Mouse (Mus musculus) testis, postnatal 10 days (tissue): Measurements from ENCODE around the gene Rbm47.
A peak's percentile ranks its signal among the peaks of the same experiment; 100 is the strongest.

Source experiments
- DNase-seq: peaks from one replicate; pipeline ENCODE4 v3.0.0; 2021; ENCODE audit warnings: low spot score

Rbm47 gene

GRCm38 (mm10) chr5:66156431-66156962, 16.4 kb downstream of the Rbm47 start:
- DNase-seq = no peak

DNA sequence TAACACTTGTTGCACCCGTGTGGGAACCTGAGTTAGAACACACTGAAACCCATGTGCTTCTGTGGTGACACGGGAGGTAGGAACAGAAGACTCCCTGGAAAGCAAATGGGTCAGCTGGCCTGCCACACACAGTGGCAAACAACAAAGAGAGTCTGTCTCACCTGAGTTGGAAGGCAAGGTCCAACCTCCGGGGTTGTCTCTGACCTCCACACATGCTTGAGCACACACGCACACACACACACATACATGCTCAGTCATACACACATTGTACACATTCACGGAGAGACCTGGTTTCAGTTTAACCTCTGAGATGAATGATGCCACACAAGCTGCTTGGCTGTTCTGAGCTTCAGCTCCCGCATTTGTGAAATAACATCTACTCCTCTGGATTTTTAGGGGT, 18.3 kb downstream of the Rbm47 start:
- DNase-seq = no peak

- DNase-seq = no peak
Measured at GRCm38 (mm10) chr5:66153486-66153885, 19.4 kb downstream of the Rbm47 start.

- peak; percentile 49 for DNase-seq
Measured at GRCm38 (mm10) chr5:66151301-66152188, 21.4 kb downstream of the Rbm47 start.

DNA sequence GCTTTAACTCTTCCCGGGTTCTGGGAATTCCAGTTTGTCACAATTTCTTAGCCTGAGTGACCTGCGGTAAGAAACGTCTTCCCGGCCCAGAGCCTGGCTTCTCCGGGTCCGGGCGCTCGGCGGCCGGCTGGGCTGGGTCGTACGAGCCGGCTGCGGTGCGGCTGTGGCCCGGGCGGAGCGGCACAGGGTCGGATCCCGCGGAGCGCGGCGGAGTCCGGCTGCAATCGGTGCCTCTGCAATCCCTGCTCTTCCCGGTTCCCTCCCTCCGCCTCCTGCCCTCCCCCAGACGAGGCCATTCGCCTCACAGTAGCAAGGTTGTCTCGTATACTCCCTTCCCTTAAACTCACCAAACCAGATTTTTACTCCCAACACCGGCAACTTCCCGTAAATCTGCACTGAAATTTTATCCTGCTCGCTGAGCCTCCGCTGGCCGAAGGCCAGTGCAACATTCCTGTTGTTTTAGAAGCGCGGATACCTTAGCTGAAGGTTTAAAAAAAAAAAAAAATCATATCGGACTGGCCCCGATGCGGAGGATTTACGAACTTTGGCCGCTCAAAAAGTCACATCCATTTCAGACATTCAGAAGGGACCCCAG, 22.1 kb downstream of the Rbm47 start:
- peak; percentile 71 for DNase-seq

DNA sequence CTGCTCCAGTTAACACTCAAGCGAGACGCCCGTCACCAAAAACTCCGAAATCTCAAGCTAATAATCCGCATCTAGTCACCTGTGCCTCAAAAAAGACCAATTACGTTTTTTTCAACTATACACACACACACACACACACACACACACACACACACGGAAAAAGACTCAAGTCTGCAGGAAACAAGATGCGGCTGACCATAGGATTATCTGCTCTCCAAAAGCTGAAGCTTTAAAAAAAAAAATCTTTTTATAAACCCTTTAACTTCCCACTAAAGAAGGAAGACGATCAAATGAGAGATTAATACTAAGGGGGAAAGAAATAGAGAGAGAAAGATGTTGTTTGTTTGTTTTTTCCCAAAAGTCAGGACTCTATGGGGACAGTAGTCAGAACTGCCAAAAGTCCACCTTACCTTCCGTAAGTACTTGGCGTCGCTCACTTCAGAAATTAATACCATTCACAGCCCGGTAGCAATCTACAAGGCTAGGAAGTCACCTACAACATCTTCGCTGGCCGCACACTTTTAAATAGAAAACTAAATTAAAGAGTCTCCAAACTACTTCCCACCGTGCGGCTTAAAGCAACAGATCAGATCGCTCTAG, 22.7 kb downstream of the Rbm47 start:
- DNase-seq = no peak

DNA sequence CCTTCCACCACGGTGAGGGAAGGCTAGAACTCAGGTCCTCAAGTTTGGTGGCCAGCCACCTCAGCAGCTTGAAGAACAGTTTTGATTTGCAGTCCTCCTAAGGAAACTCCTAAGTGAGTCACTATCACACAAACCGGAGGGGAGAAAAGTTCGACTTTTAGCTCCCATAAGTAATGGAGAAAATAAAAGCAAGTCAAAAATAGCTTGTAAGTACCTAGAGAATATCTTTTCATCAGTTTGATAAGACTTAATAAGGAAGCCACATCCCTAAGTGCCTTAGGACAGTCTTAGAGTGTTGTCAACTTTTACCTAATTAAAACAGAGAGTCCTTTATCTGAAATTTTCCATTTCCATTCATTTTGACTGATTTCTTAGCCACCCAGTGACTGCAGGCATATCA, 23.3 kb downstream of the Rbm47 start:
- no peak for DNase-seq

- DNase-seq = no peak
Measured at GRCm38 (mm10) chr5:66149111-66149510, 23.8 kb downstream of the Rbm47 start.

GRCm38 (mm10) chr5:66147313-66147712, 25.6 kb downstream of the Rbm47 start:
- no peak for DNase-seq

DNA sequence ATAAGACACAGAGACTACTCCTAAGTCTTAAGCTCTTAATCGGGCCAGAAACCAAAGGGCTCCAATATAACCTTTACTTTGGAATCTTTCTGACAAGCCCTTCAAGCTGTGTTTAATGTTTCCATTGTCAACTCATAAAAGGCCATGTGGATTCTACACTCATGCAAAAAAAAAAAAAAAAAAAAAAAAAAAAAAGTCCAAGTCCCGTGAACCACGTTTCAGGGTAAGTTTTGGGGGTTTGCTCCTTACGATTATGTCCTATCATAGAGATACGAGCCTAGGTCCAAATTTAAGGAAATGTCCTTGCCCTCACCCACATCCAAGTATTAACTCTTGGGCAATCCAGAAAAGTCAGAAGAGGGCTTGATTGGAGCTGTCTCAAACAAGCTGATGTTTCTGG, 27.3 kb downstream of the Rbm47 start:
- no peak for DNase-seq

- DNase-seq = no peak
Measured at GRCm38 (mm10) chr5:66143093-66144032, 29.6 kb downstream of the Rbm47 start.

GRCm38 (mm10) chr5:66141474-66141873, 31.4 kb downstream of the Rbm47 start:
- DNase-seq = no peak

DNA sequence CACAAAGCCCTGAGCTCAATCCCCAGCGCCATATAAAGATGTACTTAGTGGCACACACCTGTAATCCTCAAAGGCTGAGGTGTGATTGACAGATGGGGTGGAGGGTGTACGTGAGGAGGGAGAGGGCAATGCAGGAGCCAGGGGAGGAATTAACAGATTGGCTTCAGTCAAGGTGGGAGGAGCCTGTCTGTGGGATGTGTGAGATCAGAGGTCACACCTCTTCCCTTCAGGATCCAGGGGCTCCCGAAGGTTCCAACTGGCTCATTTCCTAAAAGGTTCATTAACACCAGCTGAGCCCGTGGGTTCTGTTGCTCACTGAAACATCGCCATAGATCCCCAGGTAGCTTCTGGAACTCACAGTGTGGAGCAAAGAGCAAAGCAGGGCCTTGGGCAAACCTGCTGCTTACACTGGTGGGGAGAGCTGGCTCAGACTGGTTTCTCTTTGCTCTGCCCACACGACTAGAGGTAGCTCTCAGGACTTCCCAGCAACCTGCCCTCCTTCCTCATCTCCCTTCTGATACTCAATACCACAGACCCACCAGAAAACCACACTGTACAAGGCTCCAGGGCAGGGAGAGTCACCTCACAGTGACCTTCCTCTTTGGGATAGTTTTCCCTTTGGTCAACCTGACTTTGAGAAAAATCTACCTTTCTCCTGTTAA, 33.2 kb downstream of the Rbm47 start:
- no peak for DNase-seq

DNA sequence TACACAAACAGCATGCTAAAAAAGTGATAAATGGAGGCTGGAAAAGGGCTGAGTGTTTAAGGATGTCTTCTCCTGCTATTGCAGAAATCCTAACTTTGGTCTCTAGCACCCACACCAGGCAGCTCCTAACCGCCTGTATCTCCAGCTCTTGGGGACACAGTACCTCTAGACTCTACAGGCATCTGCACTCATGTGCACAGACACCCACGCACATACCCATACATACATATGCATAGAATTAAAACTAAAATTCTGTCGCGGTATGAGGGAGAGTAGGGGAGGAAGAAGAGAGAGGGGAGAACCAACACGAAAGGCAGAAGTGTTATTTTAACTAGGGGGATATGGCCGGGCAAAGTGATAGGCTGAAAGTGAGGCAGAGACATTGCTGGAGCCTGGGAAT, 33.7 kb downstream of the Rbm47 start:
- no peak for DNase-seq

DNA sequence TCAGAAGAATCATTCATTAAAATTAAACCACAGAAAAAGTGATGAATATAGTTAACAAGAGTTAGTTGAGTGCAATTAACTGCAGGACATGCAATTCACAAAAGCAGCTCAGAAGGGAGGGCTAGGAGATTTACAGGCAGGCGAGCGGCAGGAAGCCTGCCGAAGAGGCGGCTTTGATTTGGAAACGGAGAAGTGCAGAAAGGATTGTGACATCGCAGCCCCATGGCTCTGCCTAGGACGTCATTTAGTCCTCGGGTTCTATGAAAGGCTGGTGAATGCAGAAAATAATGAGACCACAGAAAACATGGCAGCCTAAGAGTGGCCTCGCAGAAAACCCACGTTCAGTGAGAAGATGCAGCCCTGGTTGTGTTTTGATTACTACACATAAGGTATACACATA, 34.3 kb downstream of the Rbm47 start:
- DNase-seq = no peak

DNA sequence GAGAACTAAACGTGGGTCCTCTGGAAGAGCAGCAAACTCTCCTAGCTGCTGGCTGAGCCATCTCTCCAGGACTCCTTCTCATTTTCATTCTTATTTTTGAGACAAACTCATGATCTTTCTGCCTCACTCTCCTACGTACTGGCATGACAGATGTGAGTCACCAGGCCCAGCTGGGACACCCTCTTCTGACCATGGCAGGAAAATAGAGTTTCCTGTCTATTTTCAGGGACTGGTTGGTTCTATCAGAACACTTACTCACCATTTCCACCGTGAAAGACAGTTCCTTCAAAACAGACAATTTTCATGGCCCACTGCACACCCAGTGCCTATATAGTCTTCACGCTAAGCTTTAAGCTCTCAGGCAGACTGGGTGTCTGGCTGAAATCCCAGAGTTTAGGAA, 35.7 kb downstream of the Rbm47 start:
- DNase-seq = no peak

GRCm38 (mm10) chr5:66135853-66136210, 37.1 kb downstream of the Rbm47 start:
- no peak for DNase-seq

DNA sequence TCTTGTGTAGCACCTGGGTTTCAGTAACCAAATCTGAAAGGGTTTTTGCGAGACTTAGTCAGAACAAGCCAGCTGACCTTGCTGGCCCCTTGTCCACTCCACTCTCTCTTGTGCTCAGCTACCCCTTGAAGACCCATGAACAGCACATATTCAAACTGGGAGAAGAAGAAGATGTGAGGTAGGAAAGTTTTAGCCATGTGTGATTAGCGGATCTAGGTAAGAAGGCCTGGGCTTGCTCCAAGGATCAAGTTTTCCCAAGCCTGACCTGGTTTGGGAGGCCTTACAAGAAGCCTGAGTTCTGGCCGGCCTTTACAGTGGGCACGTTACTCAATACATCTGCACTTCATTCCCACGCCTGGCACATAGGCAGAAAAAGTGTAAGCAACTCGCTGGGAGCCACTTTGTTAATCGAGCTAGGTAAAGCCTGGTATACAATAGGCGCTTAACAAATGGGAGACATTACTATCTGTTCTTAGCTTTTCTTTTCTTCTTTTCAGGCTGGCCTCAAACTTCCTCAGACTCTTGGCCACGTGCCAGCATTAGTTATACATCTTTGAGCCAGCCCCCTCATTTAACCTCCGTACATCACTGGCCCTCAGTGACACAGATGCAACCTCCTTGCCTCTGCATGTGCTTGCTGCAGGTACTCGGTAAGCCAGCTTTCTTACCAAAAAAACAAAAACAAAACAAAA, 37.6 kb downstream of the Rbm47 start:
- no peak for DNase-seq

- no peak for DNase-seq
Measured at GRCm38 (mm10) chr5:66134578-66134977, 38.3 kb downstream of the Rbm47 start.

- DNase-seq = no peak
Measured at GRCm38 (mm10) chr5:66128948-66129347, 44.0 kb downstream of the Rbm47 start.

DNA sequence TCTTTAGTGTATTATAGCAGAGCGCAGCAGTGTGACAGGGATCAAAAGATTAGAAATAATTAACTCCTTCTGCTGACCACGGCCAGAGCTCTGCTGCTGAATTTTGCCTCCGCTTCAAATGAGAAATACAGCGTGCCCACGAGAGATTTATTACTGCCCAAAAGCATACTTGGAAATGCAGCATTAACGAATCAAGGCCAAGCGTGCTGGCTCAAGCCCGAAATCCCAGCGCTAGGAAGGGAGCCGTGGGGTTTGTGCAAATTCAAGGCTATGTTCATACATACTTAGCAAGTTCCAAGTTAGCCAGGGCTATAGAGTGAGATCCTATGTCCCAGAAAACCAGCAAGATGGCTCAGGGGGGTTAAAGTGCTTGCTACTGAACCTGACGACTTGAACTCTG, 47.5 kb downstream of the Rbm47 start:
- DNase-seq = no peak
